Mouse (Mus musculus) urinary bladder, postnatal 4 days (tissue): ENCODE data around the gene Hnrnph1.
A peak's percentile ranks its signal among the peaks of the same experiment; 100 is the strongest.
"Not testable (repeated sequence)": the region's sequence is repeated elsewhere in the genome, so short reads cannot be mapped to it uniquely, and the experiment has no call there.

Experiments
- DNase-seq, 2 experiments: peaks; one replicate each; pipeline ENCODE4 v3.0.0; 2021 to 2022; ENCODE audit warnings: low spot score in 2 of 2

Gene Hnrnph1

GRCm38 (mm10) chr11:50376911-50377891 is at the start of gene Hnrnph1:
Gene Hnrnph1, plus strand, starts transcription at chr11:50376990.
- peak; percentile 98 for DNase-seq

- DNase-seq, result no peak
Observed at GRCm38 (mm10) chr11:50328075-50328625, 48.6 kb upstream of the Hnrnph1 start.

- no peak for DNase-seq
Observed at GRCm38 (mm10) chr11:50329378-50329777, 47.4 kb upstream of the Hnrnph1 start.

- DNase-seq, result no peak
Observed at GRCm38 (mm10) chr11:50333181-50333580, 43.6 kb upstream of the Hnrnph1 start.

DNA sequence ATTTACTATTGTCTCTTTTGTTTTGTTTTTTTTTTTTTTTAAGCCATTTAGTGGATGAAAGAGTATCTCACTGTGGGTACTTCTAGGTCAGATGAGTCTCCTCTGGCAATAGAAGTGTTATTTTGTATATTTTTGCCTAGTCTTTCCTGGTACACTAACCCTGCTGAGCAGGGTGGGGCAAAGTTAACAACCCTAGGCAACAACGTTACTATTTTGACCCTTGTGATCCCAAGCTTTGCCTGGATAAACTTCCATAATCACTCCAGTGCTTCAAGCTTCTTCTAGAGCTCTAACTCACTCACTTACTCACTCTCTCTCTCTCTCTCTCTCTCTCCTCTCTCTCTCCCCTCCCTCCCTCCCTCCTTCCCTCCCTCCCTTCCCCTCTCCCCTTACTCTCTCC is 40.7 kb upstream of the Hnrnph1 start:
- no peak for DNase-seq

DNA sequence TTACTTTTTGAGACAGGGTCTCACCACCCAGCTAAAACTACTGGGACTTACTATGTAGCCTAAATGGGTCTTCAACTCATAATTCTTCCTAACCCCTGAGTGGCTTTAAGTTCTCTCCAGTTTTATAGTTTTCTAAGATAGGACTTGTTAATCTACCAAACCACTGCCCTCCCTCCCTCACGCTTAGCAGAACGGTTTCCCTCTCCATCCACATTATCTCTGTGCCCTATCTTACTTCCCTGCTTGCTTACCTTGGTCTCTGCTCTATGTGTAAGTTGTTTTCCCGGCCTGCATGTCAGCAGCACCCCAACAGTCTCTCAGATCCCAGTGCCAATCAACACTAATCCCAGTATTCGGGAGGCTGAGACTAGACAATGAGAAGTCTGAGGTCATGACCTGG is 39.9 kb upstream of the Hnrnph1 start:
- no peak for DNase-seq

DNA sequence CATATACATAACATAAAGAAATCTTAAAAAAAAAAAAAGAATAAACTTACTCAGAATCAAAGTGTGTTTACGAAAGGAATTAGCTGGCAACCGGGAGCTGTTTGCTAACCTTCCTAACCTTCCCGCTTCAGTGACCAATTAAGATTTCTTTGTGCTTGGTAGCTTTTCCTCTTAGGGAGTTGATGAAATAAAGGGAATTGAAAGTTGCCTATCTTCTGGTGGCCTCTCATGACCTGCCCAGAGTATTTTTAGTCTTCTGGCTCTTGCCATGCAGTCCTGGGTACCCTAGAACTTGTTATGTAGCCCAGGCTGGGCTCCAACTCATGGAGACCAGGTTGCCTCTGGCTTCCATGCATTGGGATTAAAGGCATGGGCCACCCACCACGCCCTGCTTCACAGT is 31.3 kb upstream of the Hnrnph1 start:
- no peak for DNase-seq

DNA sequence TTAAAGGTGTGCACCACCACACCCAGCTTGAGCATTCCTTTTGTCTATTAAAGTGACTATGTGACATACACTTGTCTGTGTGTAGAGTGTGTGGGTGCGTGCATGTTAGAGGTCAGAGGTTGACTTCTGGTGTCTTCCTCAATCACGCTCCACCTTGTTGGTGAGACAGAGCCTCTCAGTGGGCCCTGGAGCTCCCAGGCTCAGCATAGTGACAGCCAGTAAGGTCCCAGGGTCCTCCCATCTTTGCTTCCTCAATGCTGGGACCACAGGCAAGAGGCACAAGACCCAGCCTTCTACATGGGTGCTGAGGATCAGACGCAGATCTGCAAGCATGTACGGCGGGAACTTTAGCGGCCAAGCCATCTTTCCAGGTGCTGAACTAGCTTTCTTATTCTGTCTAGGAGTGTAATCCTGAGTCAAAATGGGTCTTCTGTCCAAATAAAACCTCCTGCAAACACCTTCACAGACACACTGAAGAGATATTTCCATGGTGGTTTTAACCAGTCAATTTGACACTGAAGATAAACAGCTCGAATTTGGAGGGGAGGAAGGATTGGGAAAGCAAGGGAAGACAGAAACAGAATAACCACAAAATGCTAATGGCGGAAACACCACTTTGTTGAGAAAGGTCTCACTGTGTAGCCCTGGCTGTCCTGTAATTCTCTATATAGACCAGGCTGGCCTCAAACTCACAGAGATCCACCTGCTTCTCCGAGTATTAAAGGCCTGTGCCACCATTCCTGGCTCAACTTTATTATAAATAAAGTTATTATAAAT is 30.3 kb upstream of the Hnrnph1 start:
- DNase-seq, result no peak

DNA sequence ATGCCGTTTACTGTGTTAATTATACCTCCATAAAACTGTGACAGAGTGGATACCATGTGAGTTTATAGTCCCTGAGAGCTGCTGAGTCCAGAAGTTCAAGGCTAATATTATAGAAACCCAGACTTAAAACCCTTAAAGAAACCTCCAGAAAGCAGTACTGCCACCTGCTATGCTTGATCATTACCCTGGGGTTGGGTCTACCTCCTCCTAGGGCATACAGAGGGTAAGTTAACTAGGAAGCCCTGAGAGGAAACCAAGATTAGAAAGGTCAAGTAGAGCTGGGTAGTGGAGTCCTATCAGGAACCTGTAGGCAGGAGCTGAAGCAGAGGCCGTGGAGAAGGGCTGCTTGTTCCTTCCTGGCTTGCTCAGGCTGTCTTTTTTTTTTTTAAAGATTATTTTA is 24.6 kb upstream of the Hnrnph1 start:
- no peak for DNase-seq

GRCm38 (mm10) chr11:50354162-50354561 is 22.6 kb upstream of the Hnrnph1 start, which contains the start of gene Cby3:
Gene Cby3, plus strand, starts transcription at chr11:50354462.
- DNase-seq, result no peak

DNA sequence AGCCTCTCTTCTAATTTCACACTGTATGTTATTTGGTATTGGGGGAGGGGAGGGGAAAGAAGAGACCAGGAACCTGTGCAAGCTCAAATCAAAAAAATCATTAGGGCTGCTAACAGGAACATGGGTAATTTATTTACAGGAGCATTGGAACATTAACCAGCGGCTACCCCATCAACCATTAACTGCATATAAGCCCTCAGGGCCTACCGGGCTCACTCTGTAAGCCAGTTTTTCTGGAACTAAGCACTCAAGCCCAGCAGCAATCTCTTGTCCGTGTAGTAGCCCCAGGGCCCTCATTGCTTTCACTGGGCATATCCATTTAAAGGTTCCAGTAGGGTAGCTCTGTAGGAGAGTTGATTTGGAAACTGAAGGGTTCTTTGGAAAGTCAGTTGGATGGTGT is 21.9 kb upstream of the Hnrnph1 start:
- DNase-seq, result no peak

DNA sequence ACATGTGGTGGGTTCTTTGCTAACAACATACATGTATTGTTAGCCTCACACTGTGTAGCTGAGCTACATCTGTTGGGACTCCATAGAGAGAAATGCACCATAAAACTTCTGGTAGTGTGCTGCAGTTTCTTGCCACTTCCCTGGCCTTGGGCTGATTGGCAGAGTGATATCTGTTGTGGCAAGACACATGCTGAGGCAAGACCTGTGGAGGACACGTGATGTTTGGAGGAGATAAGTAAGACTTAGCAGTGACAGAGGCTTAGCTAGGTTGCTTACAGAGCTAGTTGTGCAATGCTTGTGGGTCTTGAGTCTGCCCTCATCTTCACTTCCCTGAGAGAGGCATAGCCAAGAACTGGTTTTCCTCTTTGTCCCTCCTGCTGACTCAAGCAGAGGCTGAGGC is 21.4 kb upstream of the Hnrnph1 start:
- no peak for DNase-seq

GRCm38 (mm10) chr11:50358950-50359861 is 17.6 kb upstream of the Hnrnph1 start:
- DNase-seq, result peak in 1 of 2 experiments; percentile 47

GRCm38 (mm10) chr11:50361282-50361681 is 15.5 kb upstream of the Hnrnph1 start:
- DNase-seq, result not testable (repeated sequence)

DNA sequence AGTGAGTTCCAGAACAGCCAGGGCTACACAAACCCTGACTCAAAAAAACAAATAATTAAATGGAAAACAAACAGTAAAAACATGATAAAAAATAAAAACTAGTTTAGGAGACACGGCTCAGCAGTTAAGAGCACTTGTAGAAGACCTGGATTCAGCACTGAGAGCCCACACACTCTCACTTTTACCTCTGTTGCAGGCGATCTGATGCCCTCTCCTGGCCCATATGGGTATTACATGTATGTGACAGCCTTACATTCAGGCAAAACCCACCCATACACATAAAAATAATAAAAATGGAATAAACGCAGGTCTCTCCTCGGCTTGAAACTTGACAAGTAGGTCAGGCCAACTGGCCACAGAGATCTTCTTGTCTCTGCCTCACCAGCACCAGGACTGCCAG is 12.2 kb upstream of the Hnrnph1 start:
- peak; percentile 41 to 72 for DNase-seq

DNA sequence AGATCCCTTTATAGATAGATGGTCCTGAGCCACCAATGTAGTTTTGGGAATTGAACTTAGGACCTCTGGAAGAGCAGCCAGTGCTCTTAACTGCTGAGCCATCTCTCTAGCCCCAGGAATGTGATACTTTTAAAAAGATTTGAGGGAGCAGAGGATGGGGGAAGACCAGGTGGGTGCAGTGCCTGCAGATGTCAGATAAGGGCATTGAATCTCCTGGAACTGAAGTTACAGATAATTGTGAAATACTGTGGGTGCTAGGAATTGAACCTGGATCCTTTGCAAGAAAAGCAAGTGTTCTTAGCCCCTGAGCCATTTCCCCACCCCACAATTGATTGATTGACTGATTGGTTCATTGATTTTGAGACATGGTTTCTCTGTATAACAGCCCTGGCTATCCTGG is 11.5 kb upstream of the Hnrnph1 start:
- no peak for DNase-seq

GRCm38 (mm10) chr11:50367531-50367930 is 9.3 kb upstream of the Hnrnph1 start:
- DNase-seq, result no peak

DNA sequence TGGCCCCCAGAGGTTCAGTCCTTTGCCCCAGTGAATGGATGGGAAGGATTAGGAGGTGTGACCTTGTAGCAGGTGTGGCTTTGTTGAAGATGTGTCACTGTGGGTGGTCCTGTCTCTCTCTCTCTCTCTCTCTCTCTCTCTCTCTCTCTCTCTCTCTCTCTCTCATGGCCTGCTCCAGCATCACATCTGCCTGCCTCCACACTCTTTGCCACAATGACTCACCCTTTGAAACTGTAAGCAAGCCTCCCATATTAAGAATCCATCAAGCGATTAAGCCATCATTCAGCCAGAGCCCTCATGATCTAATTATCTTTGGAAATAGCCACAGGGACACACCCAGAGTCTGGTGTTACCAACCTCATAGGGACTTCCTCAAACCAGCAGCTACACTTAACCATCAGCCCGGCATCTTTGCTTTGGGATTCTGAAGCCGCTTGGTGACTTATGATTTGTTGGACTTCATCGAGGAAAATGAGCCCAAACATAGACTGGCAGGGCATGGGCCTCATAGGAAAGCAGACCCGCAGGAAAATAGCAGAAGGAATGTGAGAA is 7.4 kb upstream of the Hnrnph1 start:
- no peak for DNase-seq

GRCm38 (mm10) chr11:50370969-50371368 is 5.8 kb upstream of the Hnrnph1 start:
- no peak for DNase-seq

GRCm38 (mm10) chr11:50371399-50371841 is 5.4 kb upstream of the Hnrnph1 start:
- DNase-seq, result peak in 1 of 2 experiments; percentile 37

DNA sequence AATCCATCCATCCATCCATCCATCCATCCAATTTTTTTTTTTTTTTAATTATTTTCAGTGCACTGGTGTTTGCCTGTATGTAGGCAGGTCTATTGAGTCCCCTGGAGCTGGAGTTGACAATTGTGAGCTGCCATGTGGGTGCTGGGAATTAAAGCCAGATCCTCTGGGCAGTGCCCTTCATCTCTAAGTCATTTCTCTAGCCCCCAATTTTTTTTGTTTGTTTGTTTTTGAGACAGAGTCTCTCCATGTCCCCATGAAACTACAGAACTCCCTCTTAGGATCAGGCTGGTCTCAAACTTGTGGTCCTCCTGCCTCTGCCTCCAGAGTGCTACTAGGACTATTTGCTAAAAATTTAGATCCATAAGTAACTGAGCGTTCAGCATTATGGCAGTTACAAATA is 4.9 kb upstream of the Hnrnph1 start:
- DNase-seq, result no peak
